Mouse (Mus musculus) intestine, embryonic 15.5 days (tissue): Measurements from ENCODE around the gene 1700123K08Rik. TPM values are rescaled to one million over a fixed set of nuclear protein-coding genes. Genes with fewer than 3 reads are reported as not detected.
"Not testable (repeated sequence)": the region's sequence is repeated elsewhere in the genome, so short reads cannot be mapped to it uniquely, and the experiment has no call there.

Experiments used
- ATAC-seq: fragments of 200-750 bp; cut with Nextera tagmentation; 2 replicates; pipeline ENCODE4 v1.8.0; 2017; ENCODE audit warnings: moderate TSS enrichment, moderate library complexity
- H3K27ac ChIP-seq: fragments of 300-500 bp; sonication (generic); 2 replicates; pipeline ENCODE4 v1.5.1; 2015; ENCODE audit warnings: mild to moderate bottlenecking, inconsistent platforms
- H3K27me3 ChIP-seq: fragments of 300-500 bp; sonication (generic); replicated peaks from 2 replicates; pipeline ENCODE4 v1.6.1; 2015; ENCODE audit warnings: inconsistent platforms
- H3K36me3 ChIP-seq: fragments of 300-500 bp; sonication (generic); 2 replicates; pipeline ENCODE4 v1.6.1; 2015; ENCODE audit warnings: inconsistent platforms
- H3K4me1 ChIP-seq: fragments of 300-500 bp; sonication (generic); replicated peaks from 2 replicates; pipeline ENCODE4 v1.6.1; 2015; ENCODE audit warnings: inconsistent platforms
- H3K4me2 ChIP-seq: fragments of 300-500 bp; sonication (generic); replicated peaks from 2 replicates; pipeline ENCODE4 v1.6.1; 2015; ENCODE audit warnings: mild to moderate bottlenecking, inconsistent platforms
- H3K4me3 ChIP-seq: fragments of 300-500 bp; sonication (generic); replicated peaks from 2 replicates; pipeline ENCODE4 v1.5.1; 2015; ENCODE audit warnings: inconsistent platforms
- H3K9ac ChIP-seq: fragments of 300-500 bp; sonication (generic); 2 replicates; pipeline ENCODE4 v1.6.1; 2015; ENCODE audit warnings: inconsistent platforms
- H3K9me3 ChIP-seq: fragments of 300-500 bp; sonication (generic); 2 replicates; pipeline ENCODE4 v1.6.1; 2016; ENCODE audit warnings: inconsistent platforms
- WGBS: fragments of 180-500 bp; shearing (Covaris S2); methylation state at CpG from one replicate; pipeline ENCODE4 v1.1.7; 2015; 5-methylcytosine and 5-hydroxymethylcytosine counted together
- polyA plus RNA-seq: library from polyadenylated mRNA; unstranded; fragments of >200 nt; fragmentation: Nextera tagmentation; extraction: Ambion mirVana; gene quantifications from 2 replicates; pipeline ENCODE4 v1.2.1, GENCODE M21; 2015

Gene 1700123K08Rik
- polyA plus RNA-seq: not detected in 2 replicates

DNA sequence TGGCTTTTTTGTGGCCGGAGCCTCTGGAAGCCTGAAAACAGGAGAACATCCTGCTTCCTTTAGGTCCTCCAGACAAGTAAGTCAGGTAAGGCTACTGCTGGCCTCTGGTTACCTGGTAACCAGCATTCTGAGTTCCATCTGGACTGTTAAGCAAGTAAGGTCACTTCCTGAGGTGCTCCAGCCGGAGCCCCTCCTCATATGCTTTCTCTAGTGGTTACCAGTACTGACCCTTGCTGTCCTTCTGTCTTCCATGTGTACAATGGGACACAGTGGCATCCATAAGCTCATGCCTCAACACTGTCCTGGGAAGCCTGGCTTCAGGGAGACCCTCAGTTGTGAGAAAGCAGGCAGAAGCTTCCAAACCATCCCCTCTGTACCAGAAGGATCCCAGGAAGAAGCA is at the start of gene 1700123K08Rik:
Gene 1700123K08Rik (minus strand): TSS at position 101 of the 400 bp plus-strand sequence.
- 72% methylated on average over 2 of the region's 2 CpGs for WGBS
- not testable (repeated sequence) for H3K9ac ChIP-seq, H3K36me3 ChIP-seq, H3K9me3 ChIP-seq, H3K4me3 ChIP-seq, H3K4me1 ChIP-seq, H3K27ac ChIP-seq, H3K4me2 ChIP-seq, ATAC-seq, H3K27me3 ChIP-seq

GRCm38 (mm10) chr5:138587396-138587795 is 22.9 kb upstream of the 1700123K08Rik start:
- no peaks in the 10 kb centered on the region for H3K4me1 ChIP-seq
- H3K36me3 ChIP-seq: no peaks in the 10 kb centered on the region
- 88% methylated on average over 6 of the region's 6 CpGs for WGBS
- no peak overlapping the region for H3K4me3 ChIP-seq
- H3K27ac ChIP-seq: no peak overlapping the region
- H3K9me3 ChIP-seq: no peaks in the 10 kb centered on the region
- no peak overlapping the region for H3K9ac ChIP-seq
- H3K4me2 ChIP-seq: no peak overlapping the region
- H3K27me3 ChIP-seq: no peaks in the 10 kb centered on the region
- no peak for ATAC-seq

GRCm38 (mm10) chr5:138571623-138572022 is 7.1 kb upstream of the 1700123K08Rik start:
- Histone ChIP-seq H3K9ac (no peak overlapping the region), H3K27ac (no peak overlapping the region), H3K4me1 (no peaks in the 10 kb centered on the region), H3K36me3 (no peaks in the 10 kb centered on the region), H3K27me3 (no peaks in the 10 kb centered on the region), H3K4me3 (no peak overlapping the region), H3K9me3 (no peaks in the 10 kb centered on the region), H3K4me2 (no peak overlapping the region)
- ATAC-seq: no peak
- 52% methylated on average over 4 of the region's 4 CpGs for WGBS

GRCm38 (mm10) chr5:138552718-138553117 is 11.8 kb downstream of the 1700123K08Rik start:
- Histone ChIP-seq H3K4me3 (no peak overlapping the region), H3K9ac (no peak overlapping the region), H3K27ac (no peak overlapping the region), H3K4me1 (no peaks in the 10 kb centered on the region), H3K4me2 (no peak overlapping the region), H3K27me3 (no peaks in the 10 kb centered on the region), H3K9me3 (no peaks in the 10 kb centered on the region), H3K36me3 (no peaks in the 10 kb centered on the region)
- no peak for ATAC-seq
- WGBS: 45% methylated on average over 1 of the region's 1 CpGs

DNA sequence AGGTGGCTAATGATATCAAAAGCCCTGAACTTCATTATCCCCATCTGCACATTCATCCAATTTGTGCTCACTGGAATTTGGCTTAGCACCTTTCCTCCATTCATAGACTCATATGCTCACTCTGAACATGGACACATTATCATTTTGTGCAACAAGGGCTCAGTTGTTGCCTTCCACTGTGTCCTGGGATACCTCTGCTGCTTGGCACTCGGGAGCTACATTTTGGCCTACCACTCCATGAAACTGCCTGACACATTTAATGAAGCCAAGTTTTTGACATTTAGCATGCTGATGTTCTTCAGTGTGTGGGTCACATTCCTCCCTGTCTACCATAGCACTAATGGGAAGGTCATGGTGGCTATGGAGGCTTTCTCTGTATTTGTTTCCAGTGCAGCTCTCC is 32.0 kb downstream of the 1700123K08Rik start:
- Histone ChIP-seq H3K36me3 (no peaks in the 10 kb centered on the region), H3K27ac (no peak overlapping the region), H3K27me3 (no peaks in the 10 kb centered on the region), H3K4me3 (no peak overlapping the region), H3K9me3 (no peaks in the 10 kb centered on the region), H3K9ac (no peak overlapping the region), H3K4me1 (no peaks in the 10 kb centered on the region), H3K4me2 (no peak overlapping the region)
- WGBS: 82% methylated on average over 1 of the region's 1 CpGs
- no peak for ATAC-seq

Other genes starting within 250 kb of the 1700123K08Rik start
- 0.18 and 0.47 TPM in 2 replicates for gene Pvrig, start 222.8 kb downstream of the 1700123K08Rik start, polyA plus RNA-seq
- gene Zfp157, start 123.2 kb downstream of the 1700123K08Rik start, polyA plus RNA-seq: 24.0 and 27.3 TPM in 2 replicates
- 49.1 and 53.9 TPM in 2 replicates for gene Zfp68, start 55.0 kb upstream of the 1700123K08Rik start, polyA plus RNA-seq
- gene A430033K04Rik, start 58.1 kb upstream of the 1700123K08Rik start, polyA plus RNA-seq: 10.7 and 10.9 TPM in 2 replicates
- gene Fam20c, start 189.8 kb upstream of the 1700123K08Rik start, polyA plus RNA-seq: 7.3 and 8.2 TPM in 2 replicates